Mouse (Mus musculus): ENCODE data around the gene Nedd9.

DNA sequence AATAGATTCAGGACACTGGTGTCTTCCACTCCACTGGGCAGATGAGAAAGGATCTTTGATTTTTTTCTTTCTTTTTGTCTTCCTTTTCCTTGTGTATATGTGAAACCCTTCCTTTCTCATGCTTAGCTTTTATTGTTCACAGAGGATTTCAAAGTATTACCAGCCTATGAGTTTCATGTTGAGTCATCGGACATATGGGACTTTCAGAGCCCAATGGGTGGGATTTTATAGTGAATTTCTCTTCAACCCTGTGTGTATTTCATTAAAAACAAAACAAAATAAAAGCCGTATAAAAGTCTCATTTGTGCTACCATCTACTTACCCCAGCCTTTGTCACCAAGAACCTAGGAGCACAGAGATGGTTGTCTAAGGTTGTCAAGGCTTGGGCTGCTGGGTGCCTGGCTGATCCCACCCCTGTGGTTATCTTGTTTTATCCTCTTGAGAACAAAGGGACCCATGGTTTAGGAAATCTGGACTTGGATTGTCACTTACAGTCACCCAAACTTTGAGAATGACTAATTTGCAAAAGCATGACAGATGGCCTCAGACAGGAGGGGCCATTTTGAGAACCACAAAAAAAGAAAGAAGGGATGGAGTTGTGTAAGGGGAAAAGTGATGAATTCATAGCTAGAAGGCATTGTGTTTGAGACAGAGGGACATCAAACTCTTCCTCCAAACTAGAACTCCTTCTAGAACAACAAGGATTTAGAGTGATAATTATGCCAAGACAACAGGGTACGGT is 41.9 kb downstream of the Nedd9 start:
- TF ChIP-seq CTCF (IDR thresholded peaks at IDR 0.05; ENCODE audit: low read depth, low read length) = no peak
- TF ChIP-seq TAL1 (conservative IDR thresholded peaks at IDR 0.05; ENCODE audit: low read depth, low read length) = no peak
- no peak for TF ChIP-seq POLR2AphosphoS5 (IDR thresholded peaks at IDR 0.05; ENCODE audit: insufficient replicate concordance, low read depth, low read length)
- TF ChIP-seq GATA1 (IDR thresholded peaks at IDR 0.05; ENCODE audit: borderline replicate concordance, low read length) = no peak
- no peak for TF ChIP-seq GATA2 (IDR thresholded peaks at IDR 0.05; ENCODE audit: borderline replicate concordance, low read depth, low read length)
